Mouse (Mus musculus) lung, postnatal 0 days (tissue): Measurements from ENCODE around the gene Gnai1. TPM values are rescaled to one million over a fixed set of nuclear protein-coding genes. Genes with fewer than 3 reads are reported as not detected.
A peak's percentile ranks its signal among the peaks of the same experiment; 100 is the strongest.

ENCODE experiments used
- ATAC-seq: fragments of 200-750 bp; cut with Nextera tagmentation; 2 replicates; pipeline ENCODE4 v1.8.0; 2017; ENCODE audit warnings: moderate library complexity
- DNase-seq: peaks from one replicate; pipeline ENCODE4 v3.0.0-alpha.2; 2016; ENCODE audit warnings: low spot score
- H3K27ac ChIP-seq: fragments of 300-500 bp; sonication (generic); 2 replicates; pipeline ENCODE4 v1.5.1; 2014; ENCODE audit warnings: antibody characterized with exemption, mild to moderate bottlenecking, low read length, mixed read lengths
- H3K27me3 ChIP-seq: fragments of 300-500 bp; sonication (generic); replicated peaks from 2 replicates; pipeline ENCODE4 v1.6.1; 2014; ENCODE audit warnings: low read length, mixed read lengths; ENCODE audit not compliant: insufficient read depth
- H3K36me3 ChIP-seq: fragments of 300-500 bp; sonication (generic); 2 replicates; pipeline ENCODE4 v1.6.1; 2014; ENCODE audit warnings: low read length, mixed read lengths; ENCODE audit not compliant: insufficient read depth
- H3K4me1 ChIP-seq: fragments of 300-500 bp; sonication (generic); 2 replicates; pipeline ENCODE4 v1.6.1; 2014; ENCODE audit warnings: antibody characterized with exemption, low read depth, low read length, mixed read lengths; ENCODE audit not compliant: insufficient read depth
- H3K4me2 ChIP-seq: fragments of 300-500 bp; sonication (generic); replicated peaks from 2 replicates; pipeline ENCODE4 v1.6.1; 2014; ENCODE audit warnings: low read depth, mild to moderate bottlenecking, low read length, moderate library complexity, mixed read lengths
- H3K4me3 ChIP-seq: fragments of 300-500 bp; sonication (generic); 2 replicates; pipeline ENCODE4 v1.5.1; 2014; ENCODE audit warnings: low read depth, low read length
- H3K9ac ChIP-seq: fragments of 300-500 bp; sonication (generic); replicated peaks from 2 replicates; pipeline ENCODE4 v1.6.1; 2014; ENCODE audit warnings: low read depth, mild to moderate bottlenecking
- H3K9me3 ChIP-seq: fragments of 300-500 bp; sonication (generic); 2 replicates; pipeline ENCODE4 v1.6.1; 2016; ENCODE audit warnings: low read length, mixed read lengths
- CTCF ChIP-seq: IDR thresholded peaks from 2 replicates; pipeline ENCODE4 v1.5.1; 2016; ENCODE audit warnings: antibody characterized with exemption, mild to moderate bottlenecking
- EP300 ChIP-seq: IDR thresholded peaks from 2 replicates; pipeline ENCODE4 v1.6.1; 2016; ENCODE audit warnings: antibody characterized with exemption, mild to moderate bottlenecking, control low read depth
- WGBS: fragments of 180-500 bp; shearing (Covaris S2); extraction: QIAGEN DNeasy Blood & Tissue Kit; methylation state at CpG from one replicate; pipeline ENCODE4 v1.1.7; 2014; 5-methylcytosine and 5-hydroxymethylcytosine counted together
- polyA plus RNA-seq: library from polyadenylated mRNA; unstranded; fragments of >200 nt; fragmentation: Nextera tagmentation; extraction: Ambion mirVana; gene quantifications from 2 replicates; pipeline ENCODE4 v1.2.1, GENCODE M21; 2015

The Gnai1 gene
- polyA plus RNA-seq, result 25.4 and 29.2 TPM in 2 replicates

GRCm38 (mm10) chr5:18360281-18360819 lies at the start of gene Gnai1:
Gnai1 (minus strand) TSS chr5:18360355.
- Histone ChIP-seq H3K36me3 (no peaks in the 10 kb centered on the region), H3K9ac (peak within 1 kb of the TSS; percentile 48; the same call in 1 of the 2 replicates), H3K9me3 (no peaks in the 10 kb centered on the region), H3K4me2 (peak within 1 kb of the TSS; percentile 92), H3K27me3 (no peaks in the 10 kb centered on the region), H3K4me3 (peak within 1 kb of the TSS; percentile 85), H3K27ac (peak within 1 kb of the TSS; percentile 74), H3K4me1 (peaks cover 8% of the 10 kb centered on the region; the same call in 1 of the 2 replicates)
- ATAC-seq, result peak; percentile 98
- peak; percentile 83 for DNase-seq
- whole genome bisulfite sequencing, result 0% methylated on average over 16 of the region's 76 CpGs
- TF ChIP-seq CTCF, result peak; percentile 61
- no peak for TF ChIP-seq EP300

GRCm38 (mm10) chr5:18367864-18368263 lies 7.7 kb upstream of the Gnai1 start:
- Histone ChIP-seq H3K36me3 (no peaks in the 10 kb centered on the region), H3K27me3 (no peaks in the 10 kb centered on the region), H3K4me3 (no peak overlapping the region), H3K27ac (no peak overlapping the region), H3K9ac (no peak overlapping the region), H3K4me1 (no peaks in the 10 kb centered on the region), H3K4me2 (no peak overlapping the region), H3K9me3 (no peaks in the 10 kb centered on the region)
- DNase-seq (no peak), ATAC-seq (no peak)
- TF ChIP-seq CTCF (no peak), EP300 (no peak)
- 10% methylated on average over 2 of the region's 2 CpGs for WGBS

- no peak overlapping the region for H3K27ac ChIP-seq
- H3K9me3 ChIP-seq, result no peaks in the 10 kb centered on the region
- H3K36me3 ChIP-seq, result no peaks in the 10 kb centered on the region
- H3K4me2 ChIP-seq, result no peak overlapping the region
- H3K4me3 ChIP-seq, result no peak overlapping the region
- 86% methylated on average over 3 of the region's 3 CpGs for WGBS
- no peaks in the 10 kb centered on the region for H3K27me3 ChIP-seq
- TF ChIP-seq EP300, result no peak
- ATAC-seq (no peak), DNase-seq (no peak)
- H3K9ac ChIP-seq, result no peak overlapping the region
- H3K4me1 ChIP-seq, result no peaks in the 10 kb centered on the region
Measured at GRCm38 (mm10) chr5:18365460-18365859, 5.3 kb upstream of the Gnai1 start.

- WGBS, result 38% methylated on average over 6 of the region's 6 CpGs
- DNase-seq (no peak), ATAC-seq (no peak)
Measured at GRCm38 (mm10) chr5:18360956-18361355, 801 bp upstream of the Gnai1 start.

GRCm38 (mm10) chr5:18359376-18360280 lies 527 bp downstream of the Gnai1 start:
- DNase-seq (peak; percentile 45), ATAC-seq (peak; percentile 78)
- Histone ChIP-seq H3K9me3 (no peaks in the 10 kb centered on the region), H3K9ac (peak overlapping the region; percentile 48; the same call in 1 of the 2 replicates), H3K27me3 (no peaks in the 10 kb centered on the region), H3K4me3 (peak overlapping the region; percentile 85), H3K27ac (peak overlapping the region; percentile 74), H3K4me1 (peaks cover 8% of the 10 kb centered on the region; the same call in 1 of the 2 replicates), H3K4me2 (peak overlapping the region; percentile 92), H3K36me3 (no peaks in the 10 kb centered on the region)
- TF ChIP-seq CTCF, result no peak
- no peak for TF ChIP-seq EP300
- under 1% methylated on average over 63 of the region's 76 CpGs for WGBS

More at GRCm38 (mm10) chr5:18360956-18361355, 801 bp upstream of the Gnai1 start:
- H3K27me3 ChIP-seq, result no peaks in the 10 kb centered on the region
- H3K9ac ChIP-seq, result no peak overlapping the region
- H3K4me3 ChIP-seq, result peak overlapping the region; percentile 85
- H3K4me2 ChIP-seq, result peak overlapping the region; percentile 92
- TF ChIP-seq CTCF (no peak), EP300 (no peak)
- no peak overlapping the region for H3K27ac ChIP-seq
- H3K36me3 ChIP-seq, result no peaks in the 10 kb centered on the region
- H3K4me1 ChIP-seq, result peaks cover 8% of the 10 kb centered on the region; the same call in 1 of the 2 replicates
- H3K9me3 ChIP-seq, result no peaks in the 10 kb centered on the region

GRCm38 (mm10) chr5:18358778-18359177 lies 1.4 kb downstream of the Gnai1 start:
- no peaks in the 10 kb centered on the region for H3K27me3 ChIP-seq
- DNase-seq, result no peak
- WGBS, result 25% methylated on average over 6 of the region's 6 CpGs
- H3K27ac ChIP-seq, result no peak overlapping the region
- peaks cover 8% of the 10 kb centered on the region; the same call in 1 of the 2 replicates for H3K4me1 ChIP-seq
- no peak overlapping the region for H3K9ac ChIP-seq
- no peak for TF ChIP-seq EP300
- TF ChIP-seq CTCF, result no peak
- H3K9me3 ChIP-seq, result no peaks in the 10 kb centered on the region
- peak overlapping the region; percentile 85 for H3K4me3 ChIP-seq
- H3K4me2 ChIP-seq, result peak overlapping the region; percentile 92
- H3K36me3 ChIP-seq, result no peaks in the 10 kb centered on the region
- no peak for ATAC-seq
